Mouse (Mus musculus): Measurements from ENCODE around the gene Spata45. TPM values are rescaled to one million over a fixed set of nuclear protein-coding genes. Genes with fewer than 3 reads are reported as not detected.

Spata45 gene
- polyA plus RNA-seq, 1 experiment from 2014 or later = not detected

DNA sequence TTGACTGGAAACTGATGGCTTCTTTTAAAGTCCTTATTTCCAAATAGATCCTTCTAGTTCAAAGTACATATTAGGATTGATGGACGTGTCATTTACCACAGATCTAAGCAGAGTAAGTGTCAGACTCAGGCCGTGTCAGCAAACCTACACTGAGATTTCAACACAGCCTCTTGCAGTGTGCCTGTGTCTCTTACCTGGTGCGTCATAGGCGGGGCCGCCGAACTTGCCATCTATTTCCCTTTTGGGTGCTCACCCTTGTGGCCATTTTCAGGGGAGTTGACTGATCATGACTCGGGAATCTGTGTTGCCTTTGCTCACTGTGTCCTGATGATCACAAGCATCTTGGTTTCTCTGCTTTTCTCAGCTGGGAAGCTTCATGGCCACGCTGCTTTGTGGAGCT is 46.8 kb downstream of the Spata45 start:
- Histone ChIP-seq H3K4me1 (ENCODE audit: control insufficient read depth, insufficient read depth, low read length) (no peaks in the 10 kb centered on the region), H3K27me3 (ENCODE audit: control insufficient read depth, insufficient read depth, low read length) (no peaks in the 10 kb centered on the region), H3K4me3 (ENCODE audit: low read depth, low read length) (no peak overlapping the region), H3K9me3 (ENCODE audit: control insufficient read depth, low read depth, low read length) (no peaks in the 10 kb centered on the region), H3K9ac (replicated peaks; ENCODE audit: low read depth, low read length) (no peak overlapping the region), H3K36me3 (ENCODE audit: control insufficient read depth, insufficient read depth, low read length) (peaks cover 34% of the 10 kb centered on the region; the same call in 1 of the 2 replicates), H3K4me2 (replicated peaks; ENCODE audit: low read depth, low read length) (no peak overlapping the region), H3K27ac (ENCODE audit: low read length) (no peak overlapping the region)
- no peak for ATAC-seq (ENCODE audit: insufficient number of reproducible peaks, insufficient read depth, low FRiP score, low read depth)
- WGBS = 80% methylated on average over 8 of the region's 8 CpGs

DNA sequence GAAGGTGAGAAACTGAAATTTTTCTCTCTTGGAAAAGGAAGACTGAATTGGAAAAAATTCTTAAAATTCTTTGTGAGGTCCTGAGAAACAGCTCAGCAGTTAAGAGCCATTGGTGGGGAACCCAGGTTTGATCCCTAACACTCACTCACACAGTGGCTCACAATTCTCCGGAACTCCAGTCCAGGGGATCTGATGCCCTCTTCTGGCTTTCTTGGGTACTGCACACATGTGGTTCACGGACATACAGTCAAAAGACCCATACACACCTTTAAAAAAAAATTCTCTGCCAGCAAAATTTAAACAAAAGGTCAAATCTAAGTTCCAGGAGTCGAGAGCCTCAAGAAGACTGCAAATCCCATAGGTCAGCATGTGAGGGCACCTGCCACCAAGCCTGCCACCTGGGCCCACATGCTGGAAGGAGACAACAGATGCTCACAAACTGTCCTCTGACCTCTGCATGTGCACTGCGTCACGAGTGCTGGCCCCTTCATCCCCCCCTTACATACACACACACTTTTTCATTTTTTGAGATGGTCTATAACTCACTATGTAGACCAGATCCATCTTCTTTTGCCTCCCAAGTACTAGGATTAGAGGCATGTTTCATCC is 48.6 kb downstream of the Spata45 start:
- Histone ChIP-seq H3K27ac (ENCODE audit: low read length) (no peak overlapping the region), H3K27me3 (ENCODE audit: control insufficient read depth, insufficient read depth, low read length) (no peaks in the 10 kb centered on the region), H3K4me3 (ENCODE audit: low read depth, low read length) (no peak overlapping the region), H3K9ac (replicated peaks; ENCODE audit: low read depth, low read length) (no peak overlapping the region), H3K4me2 (replicated peaks; ENCODE audit: low read depth, low read length) (no peak overlapping the region), H3K36me3 (ENCODE audit: control insufficient read depth, insufficient read depth, low read length) (peaks cover 24% of the 10 kb centered on the region; the same call in 1 of the 2 replicates), H3K9me3 (ENCODE audit: control insufficient read depth, low read depth, low read length) (no peaks in the 10 kb centered on the region), H3K4me1 (ENCODE audit: control insufficient read depth, insufficient read depth, low read length) (no peaks in the 10 kb centered on the region)
- WGBS = 67% methylated on average over 5 of the region's 5 CpGs
- no peak for ATAC-seq (ENCODE audit: insufficient number of reproducible peaks, insufficient read depth, low FRiP score, low read depth)

DNA sequence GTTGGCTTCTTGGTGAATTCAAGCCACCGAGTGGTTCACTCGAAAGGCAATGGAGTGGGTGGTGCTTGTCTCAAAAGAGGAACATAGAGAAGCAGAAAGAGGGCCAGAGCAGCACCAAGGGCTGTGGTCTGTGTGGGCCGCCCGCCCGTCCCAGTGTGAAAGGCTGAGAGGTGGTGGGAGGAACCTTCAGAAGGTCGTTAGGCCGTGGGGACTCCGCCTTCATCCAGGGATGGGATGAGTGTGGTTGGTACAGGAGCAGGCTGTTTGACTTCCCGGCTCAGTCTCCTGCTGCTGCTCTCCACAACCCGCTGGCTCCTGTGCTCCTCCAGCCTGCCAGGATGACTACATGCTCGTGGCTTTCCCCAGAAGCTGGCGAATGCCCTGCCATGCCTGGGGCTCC is 49.2 kb downstream of the Spata45 start:
- peaks cover 21% of the 10 kb centered on the region; the same call in 1 of the 2 replicates for H3K36me3 ChIP-seq (ENCODE audit: control insufficient read depth, insufficient read depth, low read length)
- H3K27me3 ChIP-seq (ENCODE audit: control insufficient read depth, insufficient read depth, low read length) = no peaks in the 10 kb centered on the region
- no peaks in the 10 kb centered on the region for H3K4me1 ChIP-seq (ENCODE audit: control insufficient read depth, insufficient read depth, low read length)
- H3K9ac ChIP-seq (replicated peaks; ENCODE audit: low read depth, low read length) = no peak overlapping the region
- ATAC-seq (ENCODE audit: insufficient number of reproducible peaks, insufficient read depth, low FRiP score, low read depth) = no peak
- no peaks in the 10 kb centered on the region for H3K9me3 ChIP-seq (ENCODE audit: control insufficient read depth, low read depth, low read length)
- H3K4me2 ChIP-seq (replicated peaks; ENCODE audit: low read depth, low read length) = no peak overlapping the region
- WGBS = 84% methylated on average over 12 of the region's 12 CpGs
- H3K4me3 ChIP-seq (ENCODE audit: low read depth, low read length) = no peak overlapping the region
- no peak overlapping the region for H3K27ac ChIP-seq (ENCODE audit: low read length)

- peaks cover 17% of the 10 kb centered on the region; the same call in 1 of the 2 replicates for H3K36me3 ChIP-seq (ENCODE audit: control insufficient read depth, insufficient read depth, low read length)
- no peaks in the 10 kb centered on the region for H3K4me1 ChIP-seq (ENCODE audit: control insufficient read depth, insufficient read depth, low read length)
- no peaks in the 10 kb centered on the region for H3K27me3 ChIP-seq (ENCODE audit: control insufficient read depth, insufficient read depth, low read length)
- WGBS = 82% methylated on average over 7 of the region's 7 CpGs
- H3K4me2 ChIP-seq (replicated peaks; ENCODE audit: low read depth, low read length) = no peak overlapping the region
- no peak overlapping the region for H3K9ac ChIP-seq (replicated peaks; ENCODE audit: low read depth, low read length)
- no peak for ATAC-seq (ENCODE audit: insufficient number of reproducible peaks, insufficient read depth, low FRiP score, low read depth)
- no peaks in the 10 kb centered on the region for H3K9me3 ChIP-seq (ENCODE audit: control insufficient read depth, low read depth, low read length)
- no peak overlapping the region for H3K27ac ChIP-seq (ENCODE audit: low read length)
- H3K4me3 ChIP-seq (ENCODE audit: low read depth, low read length) = no peak overlapping the region
Observed at GRCm38 (mm10) chr1:191086304-191086878, 50.0 kb downstream of the Spata45 start.

DNA sequence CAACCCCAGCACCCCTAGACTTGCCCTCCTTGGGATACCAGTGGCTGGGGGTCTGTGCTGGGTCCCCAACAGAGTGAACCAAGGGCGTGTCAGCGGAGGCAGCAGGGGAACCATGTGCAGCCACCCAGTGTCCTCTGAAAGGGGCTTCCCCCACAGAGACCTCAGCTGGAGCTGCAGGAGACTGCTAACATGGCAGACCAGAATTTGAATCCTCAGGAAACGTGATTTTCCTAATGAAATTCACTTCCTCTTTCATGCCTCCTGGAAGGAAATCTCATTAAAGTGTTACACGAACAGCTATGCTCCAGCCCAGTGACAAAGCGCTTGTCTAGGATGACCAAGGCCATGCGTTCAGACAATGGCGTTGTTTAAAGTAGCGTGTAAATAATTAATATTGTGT is 50.5 kb downstream of the Spata45 start:
- H3K27ac ChIP-seq (ENCODE audit: low read length) = no peak overlapping the region

GRCm38 (mm10) chr1:191087955-191088354 is 51.5 kb downstream of the Spata45 start:
- Histone ChIP-seq H3K4me1 (ENCODE audit: control insufficient read depth, insufficient read depth, low read length) (no peaks in the 10 kb centered on the region), H3K9ac (replicated peaks; ENCODE audit: low read depth, low read length) (no peak overlapping the region), H3K27me3 (ENCODE audit: control insufficient read depth, insufficient read depth, low read length) (no peaks in the 10 kb centered on the region), H3K36me3 (ENCODE audit: control insufficient read depth, insufficient read depth, low read length) (peaks cover 10% of the 10 kb centered on the region; the same call in 1 of the 2 replicates), H3K9me3 (ENCODE audit: control insufficient read depth, low read depth, low read length) (no peaks in the 10 kb centered on the region), H3K4me2 (replicated peaks; ENCODE audit: low read depth, low read length) (no peak overlapping the region), H3K4me3 (ENCODE audit: low read depth, low read length) (no peak overlapping the region), H3K27ac (ENCODE audit: low read length) (no peak overlapping the region)
- no peak for ATAC-seq (ENCODE audit: insufficient number of reproducible peaks, insufficient read depth, low FRiP score, low read depth)
- WGBS = 83% methylated on average over 5 of the region's 5 CpGs

More for the DNA sequence above, 50.5 kb downstream of the Spata45 start:
- Histone ChIP-seq H3K4me1 (ENCODE audit: control insufficient read depth, insufficient read depth, low read length) (no peaks in the 10 kb centered on the region), H3K36me3 (ENCODE audit: control insufficient read depth, insufficient read depth, low read length) (peaks cover 17% of the 10 kb centered on the region; the same call in 1 of the 2 replicates), H3K4me3 (ENCODE audit: low read depth, low read length) (no peak overlapping the region), H3K27me3 (ENCODE audit: control insufficient read depth, insufficient read depth, low read length) (no peaks in the 10 kb centered on the region), H3K4me2 (replicated peaks; ENCODE audit: low read depth, low read length) (no peak overlapping the region), H3K9ac (replicated peaks; ENCODE audit: low read depth, low read length) (no peak overlapping the region), H3K9me3 (ENCODE audit: control insufficient read depth, low read depth, low read length) (no peaks in the 10 kb centered on the region)
- no peak for ATAC-seq (ENCODE audit: insufficient number of reproducible peaks, insufficient read depth, low FRiP score, low read depth)
- 72% methylated on average over 8 of the region's 8 CpGs for WGBS

GRCm38 (mm10) chr1:191089355-191089754 is 52.9 kb downstream of the Spata45 start:
- H3K27me3 ChIP-seq (ENCODE audit: control insufficient read depth, insufficient read depth, low read length) = no peaks in the 10 kb centered on the region
- H3K9ac ChIP-seq (replicated peaks; ENCODE audit: low read depth, low read length) = no peak overlapping the region
- 69% methylated on average over 6 of the region's 6 CpGs for WGBS
- no peak overlapping the region for H3K27ac ChIP-seq (ENCODE audit: low read length)
- peaks cover 4% of the 10 kb centered on the region; the same call in 1 of the 2 replicates for H3K36me3 ChIP-seq (ENCODE audit: control insufficient read depth, insufficient read depth, low read length)
- H3K4me1 ChIP-seq (ENCODE audit: control insufficient read depth, insufficient read depth, low read length) = no peaks in the 10 kb centered on the region
- no peak overlapping the region for H3K4me2 ChIP-seq (replicated peaks; ENCODE audit: low read depth, low read length)
- no peak for ATAC-seq (ENCODE audit: insufficient number of reproducible peaks, insufficient read depth, low FRiP score, low read depth)
- H3K9me3 ChIP-seq (ENCODE audit: control insufficient read depth, low read depth, low read length) = no peaks in the 10 kb centered on the region
- no peak overlapping the region for H3K4me3 ChIP-seq (ENCODE audit: low read depth, low read length)

DNA sequence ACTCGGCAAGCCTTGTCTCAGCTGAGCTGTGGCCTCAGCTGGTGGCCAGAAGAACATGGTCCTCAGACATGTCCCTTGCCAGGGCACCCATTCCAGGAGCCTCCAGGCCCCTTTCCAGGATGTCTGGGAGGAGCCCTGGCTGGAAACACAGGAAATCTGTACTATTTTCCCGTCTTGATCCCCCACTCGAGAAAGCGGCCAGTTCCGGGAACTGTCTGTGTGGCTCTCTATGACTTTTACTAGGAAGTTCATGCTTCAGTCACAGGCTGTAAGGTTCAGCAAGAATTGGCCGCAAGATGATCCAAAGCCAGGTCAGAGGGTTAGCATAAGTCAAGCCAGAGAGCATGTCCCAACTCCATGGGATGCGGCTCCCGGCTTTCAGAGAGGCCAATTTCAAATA is 55.6 kb downstream of the Spata45 start:
- no peak overlapping the region for H3K4me2 ChIP-seq (replicated peaks; ENCODE audit: low read depth, low read length)
- no peak overlapping the region for H3K9ac ChIP-seq (replicated peaks; ENCODE audit: low read depth, low read length)
- H3K27me3 ChIP-seq (ENCODE audit: control insufficient read depth, insufficient read depth, low read length) = no peaks in the 10 kb centered on the region
- H3K4me1 ChIP-seq (ENCODE audit: control insufficient read depth, insufficient read depth, low read length) = peaks cover 3% of the 10 kb centered on the region; the same call in 1 of the 2 replicates
- H3K9me3 ChIP-seq (ENCODE audit: control insufficient read depth, low read depth, low read length) = no peaks in the 10 kb centered on the region
- 76% methylated on average over 8 of the region's 8 CpGs for WGBS
- H3K27ac ChIP-seq (ENCODE audit: low read length) = no peak overlapping the region
- H3K36me3 ChIP-seq (ENCODE audit: control insufficient read depth, insufficient read depth, low read length) = no peaks in the 10 kb centered on the region
- no peak overlapping the region for H3K4me3 ChIP-seq (ENCODE audit: low read depth, low read length)
- ATAC-seq (ENCODE audit: insufficient number of reproducible peaks, insufficient read depth, low FRiP score, low read depth) = no peak
